In genomic region chr11:103334925-103335324, GRCm38 (mm10) we compare ENCODE assay signal across 23 mouse cellular contexts. TPM values are rescaled to one million over a fixed set of nuclear protein-coding genes. Genes with fewer than 3 reads are reported as not detected.
A peak's percentile ranks its signal among the peaks of the same experiment; 100 is the strongest.
DNase-seq lines count a peak whose midpoint lies in the region; ATAC-seq lines count a peak whose summit lies in the region.
"Had no signal": no experiment of that assay in that cellular context is flagged by ENCODE, and none has a peak within 500 bp of the region (broad histone marks: within the 10 kb centered on the region; RNA-seq: fewer than 3 reads in every experiment).

No protein-coding gene starts in this region.

- 79% methylated on average over 9 of the region's 9 CpGs for WGBS in kidney, embryonic 15.5 days
- WGBS in stomach, embryonic 16.5 days = 77% methylated on average over 9 of the region's 9 CpGs
- WGBS in forebrain, embryonic 12.5 days = 89% methylated on average over 9 of the region's 9 CpGs

- H3K4me2 ChIP-seq in kidney, embryonic 15.5 days = no peak overlapping the region
- no peak overlapping the region for H3K4me2 ChIP-seq in stomach, embryonic 16.5 days (ENCODE audit: low read depth, low read length)
- no peak overlapping the region for H3K4me2 ChIP-seq in forebrain, embryonic 12.5 days
- H3K4me2 ChIP-seq: heart, embryonic 12.5 days; liver, embryonic 11.5 days had no signal

- no peak for ATAC-seq in kidney, embryonic 15.5 days (replicated peaks; ENCODE audit: low FRiP score)
- ATAC-seq in stomach, embryonic 16.5 days (ENCODE audit: insufficient read depth, low FRiP score) = peak; percentile 38; the same call in 1 of the 2 replicates
- no peak for ATAC-seq in forebrain, embryonic 12.5 days (ENCODE audit: low FRiP score)
- ATAC-seq: CD4-positive, CD25-positive, alpha-beta regulatory T cell, adult 4 months had no signal

- H3K9me3 ChIP-seq in kidney, embryonic 15.5 days (replicated peaks) = no peaks in the 10 kb centered on the region
- H3K9me3 ChIP-seq in stomach, embryonic 16.5 days (replicated peaks; ENCODE audit: control insufficient read depth, low read length) = no peaks in the 10 kb centered on the region
- no peaks in the 10 kb centered on the region for H3K9me3 ChIP-seq in forebrain, embryonic 12.5 days
- H3K9me3 ChIP-seq: forebrain, embryonic 10.5 days; G1E; heart, embryonic 12.5 days; midbrain, embryonic 10.5 days; neural tube, embryonic 12.5 days had no signal

- no peak overlapping the region for H3K27ac ChIP-seq in kidney, embryonic 15.5 days
- H3K27ac ChIP-seq in stomach, embryonic 16.5 days (ENCODE audit: low read length) = peak overlapping the region; percentile 68
- H3K27ac ChIP-seq in forebrain, embryonic 12.5 days = no peak overlapping the region
- H3K27ac ChIP-seq: forebrain, embryonic 10.5 days; hindbrain, postnatal 0 days; midbrain, embryonic 10.5 days; neural tube, embryonic 12.5 days had no signal

- peak; percentile 44 for DNase-seq in cerebellum, adult 9-11 months
- DNase-seq in cerebellum, adult 11-12 months = no peak
- DNase-seq in kidney, postnatal 14 days = peak; percentile 62
- peak; percentile 55 to 74 for DNase-seq in urinary bladder, postnatal 36 days (ENCODE audit: low spot score in 2 of 2)
- no peak for DNase-seq in gastrocnemius, postnatal 4 days (ENCODE audit: low spot score in 2 of 2)
- DNase-seq: cerebellum, postnatal 36 days; gastrocnemius, postnatal 10 days; heart, postnatal 36 days; layer of hippocampus, postnatal 36 days; lung, adult 2 months; right cerebral cortex, postnatal 14 days; thymus, adult 2 months had no signal

- peaks cover 32% of the 10 kb centered on the region for H3K4me1 ChIP-seq in kidney, embryonic 15.5 days
- peaks cover 29% of the 10 kb centered on the region for H3K4me1 ChIP-seq in stomach, embryonic 16.5 days (ENCODE audit: control insufficient read depth, insufficient read depth, low read length)
- peaks cover 14% of the 10 kb centered on the region for H3K4me1 ChIP-seq in forebrain, embryonic 12.5 days

- H3K27me3 ChIP-seq in kidney, embryonic 15.5 days = peaks cover 31% of the 10 kb centered on the region
- peaks cover 14% of the 10 kb centered on the region; the same call in 1 of the 2 replicates for H3K27me3 ChIP-seq in stomach, embryonic 16.5 days (ENCODE audit: control insufficient read depth, insufficient read depth, low read length)
- peaks cover 55% of the 10 kb centered on the region for H3K27me3 ChIP-seq in forebrain, embryonic 12.5 days

- H3K36me3 ChIP-seq in kidney, embryonic 15.5 days = no peaks in the 10 kb centered on the region
- no peaks in the 10 kb centered on the region for H3K36me3 ChIP-seq in stomach, embryonic 16.5 days (ENCODE audit: control insufficient read depth, insufficient read depth, low read length)
- H3K36me3 ChIP-seq in forebrain, embryonic 12.5 days (replicated peaks) = no peaks in the 10 kb centered on the region
- H3K36me3 ChIP-seq: forebrain, embryonic 10.5 days; heart, embryonic 12.5 days; midbrain, embryonic 10.5 days; neural tube, embryonic 12.5 days had no signal

- no peak overlapping the region for H3K4me3 ChIP-seq in kidney, embryonic 15.5 days (replicated peaks)
- H3K4me3 ChIP-seq in stomach, embryonic 16.5 days (replicated peaks; ENCODE audit: low read length) = no peak overlapping the region
- no peak overlapping the region for H3K4me3 ChIP-seq in forebrain, embryonic 12.5 days (replicated peaks)
- H3K4me3 ChIP-seq: heart, embryonic 12.5 days; neural tube, embryonic 12.5 days had no signal

- no peak overlapping the region for H3K9ac ChIP-seq in kidney, embryonic 15.5 days
- H3K9ac ChIP-seq in stomach, embryonic 16.5 days (ENCODE audit: low read length) = no peak overlapping the region
- no peak overlapping the region for H3K9ac ChIP-seq in forebrain, embryonic 12.5 days
- H3K9ac ChIP-seq: heart, embryonic 12.5 days; neural tube, embryonic 12.5 days had no signal

RNA-seq across cellular contexts. Expression of gene Arhgap27, which starts 28.6 kb away (rescaled TPM):
- 15.8 and 17.2 TPM in 2 replicates for polyA plus RNA-seq in kidney, embryonic 15.5 days (2015; fragmentation: Nextera tagmentation; extraction: Ambion mirVana)
- 19.1 and 22.0 TPM in 2 replicates for polyA plus RNA-seq in stomach, embryonic 16.5 days (2015; fragmentation: Nextera tagmentation; extraction: Ambion mirVana)
- 3.2 and 3.7 TPM in 2 replicates for polyA plus RNA-seq in forebrain, embryonic 12.5 days (2016; fragmentation: Nextera tagmentation; extraction: Ambion mirVana)
- total RNA-seq in gastrocnemius, postnatal 4 days (2021) = 10 to 100 TPM; 11.7 to 12.2 TPM

Comparison
In these comparisons a context has a peak if more than half of its experiments do, and no peak if none do; other contexts are left out.
1. DNase-seq: peak in cerebellum, adult 9-11 months (single experiment), kidney, postnatal 14 days (single experiment) and urinary bladder, postnatal 36 days (2 of 2); none in cerebellum, adult 11-12 months (single experiment) and gastrocnemius, postnatal 4 days (0 of 2).